Mouse (Mus musculus) liver, embryonic 13.5 days (tissue): ENCODE results near the gene Ipcef1. TPM values are rescaled to one million over a fixed set of nuclear protein-coding genes. Genes with fewer than 3 reads are reported as not detected.

ENCODE experiments used
- ATAC-seq: fragments of 200-750 bp; cut with Nextera tagmentation; 2 replicates; pipeline ENCODE4 v1.8.0; 2017; ENCODE audit warnings: low read depth, mild to moderate bottlenecking, moderate number of reproducible peaks, moderate library complexity
- DNase-seq: peaks from one replicate; pipeline ENCODE4 v3.0.0; 2022
- H3K27ac ChIP-seq: fragments of 300-500 bp; sonication (generic); 2 replicates; pipeline ENCODE4 v1.5.1; 2015; ENCODE audit warnings: moderate library complexity, mild to moderate bottlenecking, inconsistent platforms
- H3K27me3 ChIP-seq: fragments of 300-500 bp; sonication (generic); 2 replicates; pipeline ENCODE4 v1.6.1; 2015; ENCODE audit warnings: mild to moderate bottlenecking, inconsistent platforms
- H3K36me3 ChIP-seq: fragments of 300-500 bp; sonication (generic); 2 replicates; pipeline ENCODE4 v1.6.1; 2015; ENCODE audit warnings: mild to moderate bottlenecking, inconsistent platforms
- H3K4me1 ChIP-seq: fragments of 300-500 bp; sonication (generic); replicated peaks from 2 replicates; pipeline ENCODE4 v1.6.1; 2015; ENCODE audit warnings: inconsistent platforms
- H3K4me2 ChIP-seq: fragments of 300-500 bp; sonication (generic); 2 replicates; pipeline ENCODE4 v1.6.1; 2015; ENCODE audit warnings: inconsistent platforms, mild to moderate bottlenecking, moderate library complexity
- H3K4me3 ChIP-seq: fragments of 300-500 bp; sonication (generic); replicated peaks from 2 replicates; pipeline ENCODE4 v1.5.1; 2015; ENCODE audit warnings: mild to moderate bottlenecking, inconsistent platforms
- H3K9ac ChIP-seq: fragments of 300-500 bp; sonication (generic); 2 replicates; pipeline ENCODE4 v1.6.1; 2015; ENCODE audit warnings: mild to moderate bottlenecking, inconsistent platforms
- H3K9me3 ChIP-seq: fragments of 300-500 bp; sonication (generic); replicated peaks from 2 replicates; pipeline ENCODE4 v1.6.1; 2016; ENCODE audit warnings: inconsistent platforms
- WGBS: fragments of 180-500 bp; shearing (Covaris S2); methylation state at CpG from one replicate; pipeline ENCODE4 v1.1.7; 2015; ENCODE audit not compliant: insufficient replicate concordance; 5-methylcytosine and 5-hydroxymethylcytosine counted together
- polyA plus RNA-seq: library from polyadenylated mRNA; unstranded; fragments of >200 nt; fragmentation: Nextera tagmentation; extraction: Ambion mirVana; gene quantifications from 2 replicates; pipeline ENCODE4 v1.2.1, GENCODE M21; 2015

Ipcef1 gene
- polyA plus RNA-seq, 1 experiment from 2014 or later = 0.45 TPM

GRCm38 (mm10) chr10:6878276-6878881 lies 173.9 kb downstream of the Ipcef1 start:
- no peaks in the 10 kb centered on the region for H3K9me3 ChIP-seq
- DNase-seq (no peak), ATAC-seq (no peak)
- H3K4me3 ChIP-seq = no peak overlapping the region
- H3K9ac ChIP-seq = no peak overlapping the region
- H3K36me3 ChIP-seq = no peaks in the 10 kb centered on the region
- WGBS = 65% methylated on average over 2 of the region's 2 CpGs
- H3K27ac ChIP-seq = no peak overlapping the region
- no peak overlapping the region for H3K4me2 ChIP-seq
- no peaks in the 10 kb centered on the region for H3K27me3 ChIP-seq
- H3K4me1 ChIP-seq = no peaks in the 10 kb centered on the region

- H3K4me1 ChIP-seq = no peaks in the 10 kb centered on the region
- 64% methylated on average over 1 of the region's 1 CpGs for WGBS
- H3K9ac ChIP-seq = no peak overlapping the region
- DNase-seq = no peak
- no peak overlapping the region for H3K4me3 ChIP-seq
- ATAC-seq = no peak
- H3K27ac ChIP-seq = no peak overlapping the region
- H3K9me3 ChIP-seq = peaks cover 5% of the 10 kb centered on the region; the same call in 1 of the 2 replicates
- H3K36me3 ChIP-seq = no peaks in the 10 kb centered on the region
- no peak overlapping the region for H3K4me2 ChIP-seq
- no peaks in the 10 kb centered on the region for H3K27me3 ChIP-seq
Observed at GRCm38 (mm10) chr10:6873917-6874316, 178.4 kb downstream of the Ipcef1 start.

- H3K9ac ChIP-seq = no peak overlapping the region
- no peak overlapping the region for H3K4me2 ChIP-seq
- no peak overlapping the region for H3K27ac ChIP-seq
- H3K9me3 ChIP-seq = peaks cover 5% of the 10 kb centered on the region; the same call in 1 of the 2 replicates
- ATAC-seq (no peak), DNase-seq (no peak)
- no peaks in the 10 kb centered on the region for H3K36me3 ChIP-seq
- no peaks in the 10 kb centered on the region for H3K27me3 ChIP-seq
- 56% methylated on average over 7 of the region's 7 CpGs for WGBS
- no peak overlapping the region for H3K4me3 ChIP-seq
- H3K4me1 ChIP-seq = no peaks in the 10 kb centered on the region
Observed at GRCm38 (mm10) chr10:6871418-6872072, 180.7 kb downstream of the Ipcef1 start.

GRCm38 (mm10) chr10:6855812-6856211 lies 196.5 kb downstream of the Ipcef1 start:
- Histone ChIP-seq H3K9ac (no peak overlapping the region), H3K4me3 (no peak overlapping the region), H3K9me3 (no peaks in the 10 kb centered on the region), H3K27me3 (no peaks in the 10 kb centered on the region), H3K4me2 (no peak overlapping the region), H3K36me3 (no peaks in the 10 kb centered on the region), H3K27ac (no peak overlapping the region), H3K4me1 (no peaks in the 10 kb centered on the region)
- WGBS = 61% methylated on average over 3 of the region's 3 CpGs
- DNase-seq (no peak), ATAC-seq (no peak)

- Histone ChIP-seq H3K9ac (no peak overlapping the region), H3K27ac (no peak overlapping the region), H3K4me1 (no peaks in the 10 kb centered on the region), H3K4me3 (no peak overlapping the region), H3K36me3 (no peaks in the 10 kb centered on the region), H3K4me2 (no peak overlapping the region), H3K27me3 (no peaks in the 10 kb centered on the region), H3K9me3 (no peaks in the 10 kb centered on the region)
- DNase-seq (no peak), ATAC-seq (no peak)
- WGBS = 47% methylated on average over 2 of the region's 2 CpGs
Observed at GRCm38 (mm10) chr10:6848834-6849233, 203.4 kb downstream of the Ipcef1 start.

GRCm38 (mm10) chr10:6848162-6848754 lies 204.0 kb downstream of the Ipcef1 start:
- DNase-seq (no peak), ATAC-seq (no peak)
- Histone ChIP-seq H3K36me3 (no peaks in the 10 kb centered on the region), H3K27ac (no peak overlapping the region), H3K4me1 (no peaks in the 10 kb centered on the region), H3K4me2 (no peak overlapping the region), H3K9ac (no peak overlapping the region), H3K27me3 (no peaks in the 10 kb centered on the region), H3K9me3 (no peaks in the 10 kb centered on the region), H3K4me3 (no peak overlapping the region)
- 48% methylated on average over 7 of the region's 7 CpGs for WGBS

- H3K4me2 ChIP-seq = no peak overlapping the region
- H3K27me3 ChIP-seq = no peaks in the 10 kb centered on the region
- ATAC-seq (no peak), DNase-seq (no peak)
- H3K9ac ChIP-seq = no peak overlapping the region
- H3K4me3 ChIP-seq = no peak overlapping the region
- no peaks in the 10 kb centered on the region for H3K36me3 ChIP-seq
- no peaks in the 10 kb centered on the region for H3K9me3 ChIP-seq
- no peaks in the 10 kb centered on the region for H3K4me1 ChIP-seq
- WGBS = 73% methylated on average over 1 of the region's 1 CpGs
- H3K27ac ChIP-seq = no peak overlapping the region
Observed at GRCm38 (mm10) chr10:6846283-6846682, 206.0 kb downstream of the Ipcef1 start.

GRCm38 (mm10) chr10:6842225-6842624 lies 210.1 kb downstream of the Ipcef1 start:
- no peak for ATAC-seq
- Histone ChIP-seq H3K4me2 (no peak overlapping the region), H3K4me3 (no peak overlapping the region)

More at GRCm38 (mm10) chr10:6842225-6842624, 210.1 kb downstream of the Ipcef1 start:
- Histone ChIP-seq H3K27ac (no peak overlapping the region), H3K9ac (no peak overlapping the region), H3K27me3 (no peaks in the 10 kb centered on the region), H3K4me1 (no peaks in the 10 kb centered on the region), H3K36me3 (no peaks in the 10 kb centered on the region), H3K9me3 (no peaks in the 10 kb centered on the region)
- no peak for DNase-seq
- 43% methylated on average over 1 of the region's 1 CpGs for WGBS

Other genes with a start within 250 kb of the Ipcef1 start
- 3.1 and 3.8 TPM in 2 replicates for gene Cnksr3, start 159.8 kb upstream of the Ipcef1 start, polyA plus RNA-seq